Mouse (Mus musculus): ENCODE data around the gene Impad1. TPM values are rescaled to one million over a fixed set of nuclear protein-coding genes. Genes with fewer than 3 reads are reported as not detected.

Impad1 gene
- polyA plus RNA-seq (2012; fragmentation: generic; extraction: Trizol) = 10.7 TPM

DNA sequence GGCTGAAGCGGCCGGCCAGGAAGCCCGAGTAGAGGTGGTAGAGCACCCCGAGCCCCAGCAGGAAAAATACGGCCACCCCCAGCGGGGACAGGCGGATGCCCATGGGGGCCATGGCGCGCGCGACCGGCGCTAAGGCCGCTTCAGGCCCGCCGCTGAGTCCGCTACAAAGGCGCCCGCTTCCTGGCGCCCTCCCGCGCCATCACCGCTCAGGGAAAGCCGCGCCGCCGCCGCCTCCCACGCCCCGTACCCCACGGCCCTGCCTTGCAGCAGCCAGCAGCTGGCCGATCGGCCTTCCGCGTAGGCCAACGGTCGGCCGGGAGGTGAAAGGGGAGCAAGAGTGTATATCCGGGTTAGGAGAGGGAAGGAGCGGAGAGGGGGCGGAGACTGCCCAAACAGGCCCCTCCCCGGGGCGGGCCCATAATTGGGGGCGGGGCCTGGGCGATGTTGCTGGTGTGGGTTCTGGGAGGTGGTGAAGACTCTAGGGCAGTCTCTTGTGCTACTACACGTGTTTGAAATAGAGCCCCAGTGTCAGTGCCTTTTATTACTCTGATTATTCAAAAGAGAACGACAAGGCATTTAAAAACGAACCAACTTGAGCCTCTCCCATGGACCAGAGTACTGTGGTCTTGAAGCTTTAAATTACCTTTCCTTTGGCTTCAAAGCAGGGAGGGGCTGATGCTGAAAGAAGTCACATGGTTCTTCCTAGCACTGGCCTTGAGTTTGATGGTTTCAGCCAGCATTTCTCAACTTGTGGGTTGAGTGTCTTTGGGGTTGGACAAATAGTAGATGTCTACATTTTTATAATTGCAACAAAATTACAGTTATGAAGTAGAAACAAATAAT lies at the start of gene Impad1:
Gene Impad1, minus strand, starts transcription at position 364 of the 843 bp plus-strand sequence.
- no peak for TF ChIP-seq REST (IDR thresholded peaks at IDR 0.05; ENCODE audit: insufficient read depth, insufficient read length)
- peak in 1 of 3 experiments; percentile 47 for TF ChIP-seq MYOD1 (IDR thresholded peaks at IDR 0.05; ENCODE audit: control insufficient read depth in 1 of 3, insufficient read length in 2 of 3, low read depth in 2 of 3)
- TF ChIP-seq TCF12 (IDR thresholded peaks at IDR 0.05; ENCODE audit: insufficient read depth, poor library complexity, severe bottlenecking) = no peak
- TF ChIP-seq POLR2AphosphoS2 (IDR thresholded peaks at IDR 0.05; ENCODE audit: insufficient read length, low read depth) = peak; percentile 57
- peak in 2 of 3 experiments; percentile 29 to 54 for TF ChIP-seq MYOG (IDR thresholded peaks at IDR 0.05; ENCODE audit: control insufficient read depth in 1 of 3, insufficient read depth in 1 of 3, insufficient read length in 2 of 3, low read depth in 2 of 3)
- peak; percentile 85 for TF ChIP-seq POLR2A (IDR thresholded peaks at IDR 0.05; ENCODE audit: insufficient read length, low read depth)
- Histone ChIP-seq H3K4me3 (peak within 1 kb of the TSS; percentile 71), H3K27me3 (ENCODE audit: control insufficient read depth, insufficient read depth, insufficient read length) (no peaks in the 10 kb centered on the region), H3K4me2 (ENCODE audit: low read depth) (peak within 1 kb of the TSS; percentile 91), H3K79me2 (ENCODE audit: control insufficient read depth, insufficient read depth) (peaks cover 46% of the 10 kb centered on the region), H3K36me3 (ENCODE audit: control insufficient read depth, insufficient read depth) (peaks cover 3% of the 10 kb centered on the region), H3ac (ENCODE audit: control insufficient read depth, insufficient read length) (peak within 1 kb of the TSS; percentile 71)

GRCm38 (mm10) chr4:4840145-4840544 lies 47.0 kb upstream of the Impad1 start:
- no peak overlapping the region for H3K4me3 ChIP-seq
- TF ChIP-seq POLR2AphosphoS2 (IDR thresholded peaks at IDR 0.05; ENCODE audit: insufficient read length, low read depth) (no peak), REST (IDR thresholded peaks at IDR 0.05; ENCODE audit: insufficient read depth, insufficient read length) (no peak), POLR2A (IDR thresholded peaks at IDR 0.05; ENCODE audit: insufficient read length, low read depth) (no peak), USF1 (IDR thresholded peaks at IDR 0.05; ENCODE audit: low read depth) (no peak), MYOD1 (IDR thresholded peaks at IDR 0.05; ENCODE audit: control insufficient read depth in 1 of 3, insufficient read length in 2 of 3, low read depth in 2 of 3) (no peak), E2F4 (IDR thresholded peaks at IDR 0.05; ENCODE audit: insufficient read depth) (no peak), CEBPB (IDR thresholded peaks at IDR 0.05; ENCODE audit: insufficient read depth, poor library complexity, severe bottlenecking) (no peak), TCF3 (IDR thresholded peaks at IDR 0.05; ENCODE audit: insufficient read length, low read depth) (no peak), MYOG (IDR thresholded peaks at IDR 0.05; ENCODE audit: control insufficient read depth in 1 of 3, insufficient read depth in 1 of 3, insufficient read length in 2 of 3, low read depth in 2 of 3) (no peak), MAX (IDR thresholded peaks at IDR 0.05; ENCODE audit: low read depth) (no peak), SRF (IDR thresholded peaks at IDR 0.05; ENCODE audit: control insufficient read depth, insufficient read length, low read depth) (no peak), TCF12 (IDR thresholded peaks at IDR 0.05; ENCODE audit: insufficient read depth, poor library complexity, severe bottlenecking) (no peak)
- no peak overlapping the region for H3K4me2 ChIP-seq (ENCODE audit: low read depth)
- no peak overlapping the region for H3ac ChIP-seq (ENCODE audit: control insufficient read depth, insufficient read length)
- H3K27me3 ChIP-seq (ENCODE audit: control insufficient read depth, insufficient read depth, insufficient read length) = no peaks in the 10 kb centered on the region
- no peaks in the 10 kb centered on the region for H3K36me3 ChIP-seq (ENCODE audit: control insufficient read depth, insufficient read depth)
- no peaks in the 10 kb centered on the region for H3K79me2 ChIP-seq (ENCODE audit: control insufficient read depth, insufficient read depth)

DNA sequence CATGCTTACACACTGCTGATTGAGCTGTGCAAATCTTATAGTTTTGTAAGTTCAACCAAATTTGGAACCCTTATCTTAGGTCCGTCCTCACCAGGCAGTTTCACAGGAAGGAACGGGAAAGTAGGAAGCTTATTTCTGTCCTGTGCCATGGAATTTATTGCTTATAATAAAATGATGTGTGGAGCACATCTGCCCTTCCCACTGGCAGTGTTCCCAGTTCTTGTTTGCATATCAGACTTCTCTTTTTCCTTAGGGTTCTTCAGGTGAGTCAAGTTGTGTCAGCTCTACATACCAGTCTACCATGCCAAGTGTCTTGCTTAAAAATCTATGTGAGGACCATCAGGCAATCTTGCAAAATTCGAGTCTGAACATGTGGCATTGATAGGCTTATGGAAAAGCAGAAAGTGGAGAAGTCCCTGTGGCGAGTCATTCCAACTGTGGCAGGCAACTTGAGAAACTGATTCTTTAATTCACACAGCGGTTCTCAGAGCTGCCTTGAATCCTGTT lies 40.7 kb upstream of the Impad1 start:
- Histone ChIP-seq H3ac (ENCODE audit: control insufficient read depth, insufficient read length) (no peak overlapping the region), H3K4me3 (no peak overlapping the region), H3K4me2 (ENCODE audit: low read depth) (no peak overlapping the region), H3K79me2 (ENCODE audit: control insufficient read depth, insufficient read depth) (no peaks in the 10 kb centered on the region), H3K36me3 (ENCODE audit: control insufficient read depth, insufficient read depth) (no peaks in the 10 kb centered on the region), H3K27me3 (ENCODE audit: control insufficient read depth, insufficient read depth, insufficient read length) (no peaks in the 10 kb centered on the region)
- TF ChIP-seq USF1 (IDR thresholded peaks at IDR 0.05; ENCODE audit: low read depth) (no peak), TCF12 (IDR thresholded peaks at IDR 0.05; ENCODE audit: insufficient read depth, poor library complexity, severe bottlenecking) (no peak), SRF (IDR thresholded peaks at IDR 0.05; ENCODE audit: control insufficient read depth, insufficient read length, low read depth) (no peak), MAX (IDR thresholded peaks at IDR 0.05; ENCODE audit: low read depth) (no peak), MYOG (IDR thresholded peaks at IDR 0.05; ENCODE audit: control insufficient read depth in 1 of 3, insufficient read depth in 1 of 3, insufficient read length in 2 of 3, low read depth in 2 of 3) (no peak), POLR2AphosphoS2 (IDR thresholded peaks at IDR 0.05; ENCODE audit: insufficient read length, low read depth) (no peak), E2F4 (IDR thresholded peaks at IDR 0.05; ENCODE audit: insufficient read depth) (no peak), TCF3 (IDR thresholded peaks at IDR 0.05; ENCODE audit: insufficient read length, low read depth) (no peak), REST (IDR thresholded peaks at IDR 0.05; ENCODE audit: insufficient read depth, insufficient read length) (no peak), CEBPB (IDR thresholded peaks at IDR 0.05; ENCODE audit: insufficient read depth, poor library complexity, severe bottlenecking) (no peak), MYOD1 (IDR thresholded peaks at IDR 0.05; ENCODE audit: control insufficient read depth in 1 of 3, insufficient read length in 2 of 3, low read depth in 2 of 3) (no peak), POLR2A (IDR thresholded peaks at IDR 0.05; ENCODE audit: insufficient read length, low read depth) (no peak)

DNA sequence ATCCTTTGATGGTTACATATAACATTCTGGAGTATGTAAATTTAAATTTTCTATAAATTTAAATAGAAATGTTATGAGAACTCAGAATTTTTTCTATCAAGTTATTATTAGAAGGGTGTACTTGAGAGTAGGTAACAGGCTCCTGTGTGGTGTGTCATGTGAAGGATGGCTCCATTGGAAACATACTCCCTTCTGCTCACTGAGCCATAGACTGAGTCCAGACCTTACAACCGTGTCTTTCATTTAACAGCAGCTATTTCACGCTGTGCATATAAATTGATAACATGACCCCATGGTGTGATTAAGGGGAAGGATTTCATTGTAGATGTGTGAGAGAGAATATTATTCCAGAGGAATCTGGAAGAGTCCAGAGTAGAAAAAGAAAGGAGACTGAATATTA lies 35.0 kb upstream of the Impad1 start:
- Histone ChIP-seq H3K27me3 (ENCODE audit: control insufficient read depth, insufficient read depth, insufficient read length) (no peaks in the 10 kb centered on the region), H3K4me2 (ENCODE audit: low read depth) (no peak overlapping the region), H3K79me2 (ENCODE audit: control insufficient read depth, insufficient read depth) (no peaks in the 10 kb centered on the region), H3K36me3 (ENCODE audit: control insufficient read depth, insufficient read depth) (no peaks in the 10 kb centered on the region), H3ac (ENCODE audit: control insufficient read depth, insufficient read length) (no peak overlapping the region), H3K4me3 (no peak overlapping the region)
- no peak for TF ChIP-seq TCF12 (IDR thresholded peaks at IDR 0.05; ENCODE audit: insufficient read depth, poor library complexity, severe bottlenecking)

GRCm38 (mm10) chr4:4822119-4822518 lies 29.0 kb upstream of the Impad1 start:
- Histone ChIP-seq H3K79me2 (ENCODE audit: control insufficient read depth, insufficient read depth) (no peaks in the 10 kb centered on the region), H3K27me3 (ENCODE audit: control insufficient read depth, insufficient read depth, insufficient read length) (no peaks in the 10 kb centered on the region), H3K4me3 (no peak overlapping the region), H3K4me2 (ENCODE audit: low read depth) (no peak overlapping the region), H3ac (ENCODE audit: control insufficient read depth, insufficient read length) (no peak overlapping the region), H3K36me3 (ENCODE audit: control insufficient read depth, insufficient read depth) (no peaks in the 10 kb centered on the region)
- peak; percentile 76 for TF ChIP-seq USF1 (IDR thresholded peaks at IDR 0.05; ENCODE audit: low read depth)
- no peak for TF ChIP-seq TCF3 (IDR thresholded peaks at IDR 0.05; ENCODE audit: insufficient read length, low read depth)

Data from myocyte (in vitro differentiated cells).